Mouse (Mus musculus): ENCODE data around the gene Entr1. TPM values are rescaled to one million over a fixed set of nuclear protein-coding genes. Genes with fewer than 3 reads are reported as not detected.
A peak's percentile ranks its signal among the peaks of the same experiment; 100 is the strongest.

Entr1 gene
- polyA plus RNA-seq, 1 experiment from 2014 or later, result 52.6 TPM

- Histone ChIP-seq H3K4me3 (ENCODE audit: low read depth, low read length) (no peak overlapping the region), H3K4me1 (replicated peaks; ENCODE audit: control insufficient read depth, insufficient read depth) (peaks cover 10% of the 10 kb centered on the region), H3K4me2 (replicated peaks; ENCODE audit: low read depth) (peak overlapping the region; percentile 17; the same call in 1 of the 2 replicates), H3K27me3 (ENCODE audit: control insufficient read depth, insufficient read depth, low read length) (no peaks in the 10 kb centered on the region), H3K27ac (replicated peaks) (peak overlapping the region; percentile 56; the same call in 1 of the 2 replicates), H3K9ac (ENCODE audit: low read length) (0 out of 2 replicates have a peak overlapping the region, but pooled peaks have one; percentile 94), H3K9me3 (ENCODE audit: control insufficient read depth, low read length) (no peaks in the 10 kb centered on the region), H3K36me3 (ENCODE audit: control insufficient read depth, insufficient read depth, low read length) (peaks cover 16% of the 10 kb centered on the region)
- 43% methylated on average over 3 of the region's 3 CpGs for WGBS
- DNase-seq (ENCODE audit: low spot score) (no peak), ATAC-seq (ENCODE audit: low FRiP score, low TSS enrichment) (no peak)
- TF ChIP-seq EP300 (optimal IDR thresholded peaks at IDR 0.05) (no peak), CTCF (IDR thresholded peaks at IDR 0.05; ENCODE audit: low read depth) (no peak)
These were observed 20.2 kb upstream of the Entr1 start for GRCm38 (mm10) chr2:26409362-26409761.

- peak; percentile 98 for TF ChIP-seq CTCF (IDR thresholded peaks at IDR 0.05; ENCODE audit: low read depth)
- no peak for TF ChIP-seq EP300 (optimal IDR thresholded peaks at IDR 0.05)
- WGBS, result under 1% methylated on average over 55 of the region's 57 CpGs
These were observed 19.6 kb upstream of the Entr1 start, which contains the start of gene Inpp5e for GRCm38 (mm10) chr2:26408515-26409356. Inpp5e (minus strand) TSS chr2:26409203.

GRCm38 (mm10) chr2:26403306-26403705 lies 14.2 kb upstream of the Entr1 start:
- DNase-seq (ENCODE audit: low spot score) (no peak), ATAC-seq (ENCODE audit: low FRiP score, low TSS enrichment) (no peak)
- no peaks in the 10 kb centered on the region for H3K9me3 ChIP-seq (ENCODE audit: control insufficient read depth, low read length)
- no peak overlapping the region for H3K27ac ChIP-seq (replicated peaks)
- 77% methylated on average over 8 of the region's 8 CpGs for WGBS
- TF ChIP-seq CTCF (IDR thresholded peaks at IDR 0.05; ENCODE audit: low read depth), result no peak
- no peak for TF ChIP-seq EP300 (optimal IDR thresholded peaks at IDR 0.05)
- H3K36me3 ChIP-seq (ENCODE audit: control insufficient read depth, insufficient read depth, low read length), result peaks cover 27% of the 10 kb centered on the region
- H3K27me3 ChIP-seq (ENCODE audit: control insufficient read depth, insufficient read depth, low read length), result no peaks in the 10 kb centered on the region
- no peak overlapping the region for H3K4me2 ChIP-seq (replicated peaks; ENCODE audit: low read depth)
- H3K4me3 ChIP-seq (ENCODE audit: low read depth, low read length), result no peak overlapping the region
- H3K4me1 ChIP-seq (replicated peaks; ENCODE audit: control insufficient read depth, insufficient read depth), result peaks cover 8% of the 10 kb centered on the region
- H3K9ac ChIP-seq (ENCODE audit: low read length), result no peak overlapping the region

More at GRCm38 (mm10) chr2:26408515-26409356, 19.6 kb upstream of the Entr1 start, which contains the start of gene Inpp5e:
- Histone ChIP-seq H3K4me3 (ENCODE audit: low read depth, low read length) (peak within 1 kb of the TSS; percentile 86), H3K9ac (ENCODE audit: low read length) (peak within 1 kb of the TSS; percentile 94), H3K4me2 (replicated peaks; ENCODE audit: low read depth) (peak within 1 kb of the TSS; percentile 89), H3K27ac (replicated peaks) (peak within 1 kb of the TSS; percentile 87), H3K27me3 (ENCODE audit: control insufficient read depth, insufficient read depth, low read length) (no peaks in the 10 kb centered on the region), H3K36me3 (ENCODE audit: control insufficient read depth, insufficient read depth, low read length) (peaks cover 13% of the 10 kb centered on the region), H3K4me1 (replicated peaks; ENCODE audit: control insufficient read depth, insufficient read depth) (peaks cover 10% of the 10 kb centered on the region), H3K9me3 (ENCODE audit: control insufficient read depth, low read length) (no peaks in the 10 kb centered on the region)
- ATAC-seq (ENCODE audit: low FRiP score, low TSS enrichment) (peak; percentile 96), DNase-seq (ENCODE audit: low spot score) (peak; percentile 99)

GRCm38 (mm10) chr2:26402265-26402664 lies 13.1 kb upstream of the Entr1 start:
- Histone ChIP-seq H3K9me3 (ENCODE audit: control insufficient read depth, low read length) (no peaks in the 10 kb centered on the region), H3K4me1 (replicated peaks; ENCODE audit: control insufficient read depth, insufficient read depth) (no peaks in the 10 kb centered on the region), H3K27me3 (ENCODE audit: control insufficient read depth, insufficient read depth, low read length) (no peaks in the 10 kb centered on the region), H3K36me3 (ENCODE audit: control insufficient read depth, insufficient read depth, low read length) (peaks cover 32% of the 10 kb centered on the region), H3K27ac (replicated peaks) (no peak overlapping the region), H3K4me2 (replicated peaks; ENCODE audit: low read depth) (no peak overlapping the region), H3K9ac (ENCODE audit: low read length) (no peak overlapping the region), H3K4me3 (ENCODE audit: low read depth, low read length) (no peak overlapping the region)
- TF ChIP-seq EP300 (optimal IDR thresholded peaks at IDR 0.05), result no peak
- no peak for TF ChIP-seq CTCF (IDR thresholded peaks at IDR 0.05; ENCODE audit: low read depth)
- 93% methylated on average over 1 of the region's 1 CpGs for WGBS
- ATAC-seq (ENCODE audit: low FRiP score, low TSS enrichment) (no peak), DNase-seq (ENCODE audit: low spot score) (no peak)

GRCm38 (mm10) chr2:26401023-26401422 lies 11.9 kb upstream of the Entr1 start:
- Histone ChIP-seq H3K4me3 (ENCODE audit: low read depth, low read length) (no peak overlapping the region), H3K27me3 (ENCODE audit: control insufficient read depth, insufficient read depth, low read length) (no peaks in the 10 kb centered on the region), H3K36me3 (ENCODE audit: control insufficient read depth, insufficient read depth, low read length) (peaks cover 40% of the 10 kb centered on the region), H3K27ac (replicated peaks) (no peak overlapping the region), H3K9me3 (ENCODE audit: control insufficient read depth, low read length) (no peaks in the 10 kb centered on the region), H3K4me2 (replicated peaks; ENCODE audit: low read depth) (no peak overlapping the region), H3K9ac (ENCODE audit: low read length) (no peak overlapping the region), H3K4me1 (replicated peaks; ENCODE audit: control insufficient read depth, insufficient read depth) (no peaks in the 10 kb centered on the region)
- ATAC-seq (ENCODE audit: low FRiP score, low TSS enrichment) (no peak), DNase-seq (ENCODE audit: low spot score) (no peak)
- TF ChIP-seq EP300 (optimal IDR thresholded peaks at IDR 0.05) (no peak), CTCF (IDR thresholded peaks at IDR 0.05; ENCODE audit: low read depth) (no peak)
- WGBS, result 82% methylated on average over 4 of the region's 4 CpGs

GRCm38 (mm10) chr2:26400296-26400695 lies 11.2 kb upstream of the Entr1 start:
- TF ChIP-seq CTCF (IDR thresholded peaks at IDR 0.05; ENCODE audit: low read depth) (no peak), EP300 (optimal IDR thresholded peaks at IDR 0.05) (no peak)
- Histone ChIP-seq H3K4me3 (ENCODE audit: low read depth, low read length) (no peak overlapping the region), H3K9me3 (ENCODE audit: control insufficient read depth, low read length) (no peaks in the 10 kb centered on the region), H3K4me2 (replicated peaks; ENCODE audit: low read depth) (no peak overlapping the region), H3K36me3 (ENCODE audit: control insufficient read depth, insufficient read depth, low read length) (peaks cover 48% of the 10 kb centered on the region), H3K27ac (replicated peaks) (no peak overlapping the region), H3K9ac (ENCODE audit: low read length) (no peak overlapping the region), H3K4me1 (replicated peaks; ENCODE audit: control insufficient read depth, insufficient read depth) (no peaks in the 10 kb centered on the region), H3K27me3 (ENCODE audit: control insufficient read depth, insufficient read depth, low read length) (no peaks in the 10 kb centered on the region)
- WGBS, result 86% methylated on average over 5 of the region's 5 CpGs
- DNase-seq (ENCODE audit: low spot score), result no peak
- no peak for ATAC-seq (ENCODE audit: low FRiP score, low TSS enrichment)

All from stomach, postnatal 0 days (tissue).